Mouse (Mus musculus) ES-Bruce4 (cell line): ENCODE measurements at regions not wholly inside any gene's neighbourhood (a gene's known extent, or its start where the extent isn't known, plus 50 kb on each side); places are given as distances from the start of the nearest gene placed in this dataset.

Experiments used
- CTCF ChIP-seq: IDR thresholded peaks from one replicate; pipeline ENCODE4 v1.8.1; 2011; ENCODE audit warnings: low read depth, low read length
- EP300 ChIP-seq: IDR thresholded peaks from 2 replicates; pipeline ENCODE4 v1.6.1; 2011; ENCODE audit warnings: low read depth, low read length; ENCODE audit not compliant: insufficient read depth
- POLR2A ChIP-seq: IDR thresholded peaks from one replicate; pipeline ENCODE4 v1.8.1; 2011; ENCODE audit warnings: low read length; ENCODE audit not compliant: insufficient read depth

DNA sequence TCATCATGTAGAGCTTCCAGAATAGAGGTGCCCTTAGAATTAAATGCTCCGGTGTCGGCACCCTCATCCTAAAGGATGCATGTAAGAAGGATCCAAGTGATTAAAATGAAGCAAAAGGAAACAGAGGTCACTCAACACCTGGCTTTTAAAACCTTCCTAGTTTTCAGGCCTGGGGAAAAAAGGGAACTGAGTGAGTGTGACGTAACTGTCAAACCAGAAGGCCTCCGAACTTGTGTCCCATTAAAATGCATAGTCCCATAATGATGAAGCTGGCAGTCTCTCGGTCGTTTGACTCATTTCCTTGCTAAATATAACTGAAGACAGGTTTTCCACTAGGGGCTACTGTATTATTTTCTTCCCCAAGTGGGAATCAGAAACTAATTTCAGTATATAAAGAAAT is 201.4 kb downstream of the Dhx15 start:
- no peak for TF ChIP-seq POLR2A
- TF ChIP-seq CTCF: no peak
- TF ChIP-seq EP300: no peak
